Mouse (Mus musculus) liver, adult (tissue): ENCODE data around the gene Gm10471.
"Not testable (repeated sequence)": the region's sequence is repeated elsewhere in the genome, so short reads cannot be mapped to it uniquely, and the experiment has no call there.

Experiments
- GATA4 ChIP-seq: IDR thresholded peaks from 2 replicates; pipeline ENCODE4 v1.6.1; 2014; ENCODE audit warnings: mild to moderate bottlenecking, low read length; ENCODE audit not compliant: insufficient replicate concordance

Gm10471 gene

GRCm38 (mm10) chr5:26089191-26089590 lies at the start of gene Gm10471:
Gene Gm10471 (minus strand): TSS chr5:26089291.
- not testable (repeated sequence) for TF ChIP-seq GATA4

DNA sequence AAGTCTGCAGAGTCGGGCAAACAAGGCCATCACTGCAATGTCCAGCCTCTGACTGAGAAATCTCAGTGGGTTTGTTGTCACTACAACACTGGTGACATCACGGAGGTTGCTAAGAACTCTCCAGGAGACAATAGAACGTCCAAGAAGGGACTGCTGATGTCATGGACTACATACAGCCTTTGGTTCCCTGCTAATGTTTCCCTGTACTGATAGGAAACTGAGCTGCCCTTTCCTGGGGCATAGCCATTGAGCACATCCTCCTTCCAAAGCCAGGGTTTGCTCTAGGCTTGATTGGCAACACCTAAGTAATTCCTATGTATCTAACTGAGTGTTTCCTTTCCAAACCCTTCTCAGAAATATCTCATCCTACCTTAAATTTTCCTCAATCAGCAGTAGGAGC lies 32.2 kb upstream of the Gm10471 start, which contains the start of gene Gm10220:
Gm10220 (minus strand) TSS at position 101 of the 400 bp plus-strand sequence.
- TF ChIP-seq GATA4 = not testable (repeated sequence)

DNA sequence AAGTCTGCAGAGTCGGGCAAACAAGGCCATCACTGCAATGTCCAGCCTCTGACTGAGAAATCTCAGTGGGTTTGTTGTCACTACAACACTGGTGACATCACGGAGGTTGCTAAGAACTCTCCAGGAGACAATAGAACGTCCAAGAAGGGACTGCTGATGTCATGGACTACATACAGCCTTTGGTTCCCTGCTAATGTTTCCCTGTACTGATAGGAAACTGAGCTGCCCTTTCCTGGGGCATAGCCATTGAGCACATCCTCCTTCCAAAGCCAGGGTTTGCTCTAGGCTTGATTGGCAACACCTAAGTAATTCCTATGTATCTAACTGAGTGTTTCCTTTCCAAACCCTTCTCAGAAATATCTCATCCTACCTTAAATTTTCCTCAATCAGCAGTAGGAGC lies 16.2 kb upstream of the Gm10471 start, which contains the start of gene 5031410I06Rik:
5031410I06Rik (minus strand) TSS at position 101 of the 400 bp plus-strand sequence.
- TF ChIP-seq GATA4 = not testable (repeated sequence)

GRCm38 (mm10) chr5:26070716-26071115 lies 18.4 kb downstream of the Gm10471 start:
- no peak for TF ChIP-seq GATA4

DNA sequence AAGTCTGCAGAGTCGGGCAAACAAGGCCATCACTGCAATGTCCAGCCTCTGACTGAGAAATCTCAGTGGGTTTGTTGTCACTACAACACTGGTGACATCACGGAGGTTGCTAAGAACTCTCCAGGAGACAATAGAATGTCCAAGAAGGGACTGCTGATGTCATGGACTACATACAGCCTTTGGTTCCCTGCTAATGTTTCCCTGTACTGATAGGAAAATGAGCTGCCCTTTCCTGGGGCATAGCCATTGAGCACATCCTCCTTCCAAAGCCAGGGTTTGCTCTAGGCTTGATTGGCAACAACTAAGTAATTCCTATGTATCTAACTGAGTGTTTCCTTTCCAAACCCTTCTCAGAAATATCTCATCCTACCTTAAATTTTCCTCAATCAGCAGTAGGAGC lies 30.6 kb downstream of the Gm10471 start, which contains the start of gene Gm7347:
Gm7347 (minus strand) TSS at position 101 of the 400 bp plus-strand sequence.
- TF ChIP-seq GATA4 = not testable (repeated sequence)

DNA sequence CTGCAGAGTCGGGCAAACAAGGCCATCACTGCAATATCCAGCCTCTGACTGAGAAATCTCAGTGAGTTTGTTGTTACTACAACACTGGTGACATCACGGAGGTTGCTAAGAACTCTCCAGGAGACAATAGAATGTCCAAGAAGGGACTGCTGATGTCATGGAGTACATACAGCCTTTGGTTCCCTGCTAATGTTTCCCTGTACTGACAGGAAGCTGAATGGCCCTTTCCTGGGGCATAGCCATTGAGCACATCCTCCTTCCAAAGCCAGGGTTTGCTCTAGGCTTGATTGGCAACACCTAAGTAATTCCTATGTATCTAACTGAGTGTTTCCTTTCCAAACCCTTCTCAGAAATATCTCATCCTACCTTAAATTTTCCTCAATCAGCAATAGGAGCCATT lies 49.6 kb downstream of the Gm10471 start, which contains the start of gene Speer4a:
Speer4a (minus strand) TSS at position 101 of the 400 bp plus-strand sequence.
- not testable (repeated sequence) for TF ChIP-seq GATA4
